Mouse (Mus musculus) hindbrain, embryonic 14.5 days (tissue): ENCODE data around the gene U2af2. TPM values are rescaled to one million over a fixed set of nuclear protein-coding genes. Genes with fewer than 3 reads are reported as not detected.
A peak's percentile ranks its signal among the peaks of the same experiment; 100 is the strongest.
"Not testable (repeated sequence)": the region's sequence is repeated elsewhere in the genome, so short reads cannot be mapped to it uniquely, and the experiment has no call there.

ENCODE experiments used
- ATAC-seq: fragments of 200-750 bp; cut with Nextera tagmentation; 2 replicates; pipeline ENCODE4 v1.8.0; 2017; ENCODE audit warnings: moderate number of reproducible peaks, mild to moderate bottlenecking, moderate TSS enrichment, moderate library complexity; ENCODE audit not compliant: low FRiP score
- DNase-seq: peaks from one replicate; pipeline ENCODE4 v3.0.0-alpha.2; 2015; ENCODE audit warnings: low spot score
- H3K27ac ChIP-seq: fragments of 300-500 bp; sonication (generic); 2 replicates; pipeline ENCODE4 v1.5.1; 2014; ENCODE audit warnings: mild to moderate bottlenecking, moderate library complexity
- H3K27me3 ChIP-seq: fragments of 300-500 bp; sonication (generic); 2 replicates; pipeline ENCODE4 v1.6.1; 2014; ENCODE audit warnings: mild to moderate bottlenecking, low read length, mixed read lengths; ENCODE audit not compliant: control insufficient read depth, insufficient read depth
- H3K36me3 ChIP-seq: fragments of 300-500 bp; sonication (generic); replicated peaks from 2 replicates; pipeline ENCODE4 v1.6.1; 2014; ENCODE audit not compliant: control insufficient read depth, insufficient read depth
- H3K4me1 ChIP-seq: fragments of 300-500 bp; sonication (generic); replicated peaks from 2 replicates; pipeline ENCODE4 v1.6.1; 2014; ENCODE audit warnings: antibody characterized with exemption, low read length, mixed read lengths; ENCODE audit not compliant: control insufficient read depth, insufficient read depth
- H3K4me2 ChIP-seq: fragments of 300-500 bp; sonication (generic); replicated peaks from 2 replicates; pipeline ENCODE4 v1.6.1; 2014; ENCODE audit warnings: mild to moderate bottlenecking, moderate library complexity
- H3K4me3 ChIP-seq: fragments of 300-500 bp; sonication (generic); replicated peaks from 2 replicates; pipeline ENCODE4 v1.5.1; 2014; ENCODE audit warnings: mild to moderate bottlenecking, low read length
- H3K9ac ChIP-seq: fragments of 300-500 bp; sonication (generic); 2 replicates; pipeline ENCODE4 v1.6.1; 2014
- H3K9me3 ChIP-seq: fragments of 300-500 bp; sonication (generic); 2 replicates; pipeline ENCODE4 v1.6.1; 2016; ENCODE audit warnings: low read length; ENCODE audit not compliant: control insufficient read depth
- WGBS: fragments of 180-500 bp; shearing (Covaris S2); extraction: QIAGEN DNeasy Blood & Tissue Kit; methylation state at CpG from one replicate; pipeline ENCODE4 v1.1.7; 2014; 5-methylcytosine and 5-hydroxymethylcytosine counted together
- polyA plus RNA-seq: library from polyadenylated mRNA; unstranded; fragments of >200 nt; fragmentation: Nextera tagmentation; extraction: Ambion mirVana; gene quantifications from 2 replicates; pipeline ENCODE4 v1.2.1, GENCODE M21; 2014

U2af2 gene
- polyA plus RNA-seq, 1 experiment from 2014 or later: 96.6 TPM

GRCm38 (mm10) chr7:5059421-5059820, 2.5 kb upstream of the U2af2 start:
- Histone ChIP-seq H3K27me3 (peaks cover 28% of the 10 kb centered on the region), H3K4me2 (peak overlapping the region; percentile 86; the same call in 1 of the 2 replicates), H3K36me3 (no peaks in the 10 kb centered on the region), H3K9ac (0 out of 2 replicates have a peak overlapping the region, but pooled peaks have one; percentile 87), H3K9me3 (no peaks in the 10 kb centered on the region), H3K27ac (peak overlapping the region; percentile 99), H3K4me1 (peaks cover 48% of the 10 kb centered on the region), H3K4me3 (0 out of 2 replicates have a peak overlapping the region, but pooled peaks have one; percentile 77)
- WGBS: 89% methylated on average over 12 of the region's 12 CpGs
- ATAC-seq (no peak), DNase-seq (no peak)

GRCm38 (mm10) chr7:5060239-5060731, 1.7 kb upstream of the U2af2 start:
- peaks cover 19% of the 10 kb centered on the region for H3K27me3 ChIP-seq
- H3K4me3 ChIP-seq: peak overlapping the region; percentile 77
- peak overlapping the region; percentile 86 for H3K4me2 ChIP-seq
- no peaks in the 10 kb centered on the region for H3K36me3 ChIP-seq
- no peaks in the 10 kb centered on the region for H3K9me3 ChIP-seq
- no peak for ATAC-seq
- peak; percentile 71 for DNase-seq
- H3K4me1 ChIP-seq: peaks cover 46% of the 10 kb centered on the region
- peak overlapping the region; percentile 87 for H3K9ac ChIP-seq
- H3K27ac ChIP-seq: peak overlapping the region; percentile 99
- 2% methylated on average over 27 of the region's 27 CpGs for WGBS

GRCm38 (mm10) chr7:5060944-5061773, 784 bp upstream of the U2af2 start:
- under 1% methylated on average over 60 of the region's 60 CpGs for WGBS
- Histone ChIP-seq H3K9me3 (no peaks in the 10 kb centered on the region), H3K4me2 (peak overlapping the region; percentile 86), H3K27me3 (peaks cover 10% of the 10 kb centered on the region), H3K27ac (peak overlapping the region; percentile 99), H3K36me3 (no peaks in the 10 kb centered on the region), H3K4me3 (peak overlapping the region; percentile 77), H3K4me1 (peaks cover 41% of the 10 kb centered on the region), H3K9ac (peak overlapping the region; percentile 87)
- DNase-seq: peak; percentile 99
- ATAC-seq: peak; percentile 90

- WGBS: under 1% methylated on average over 51 of the region's 51 CpGs
- Histone ChIP-seq H3K4me2 (peak overlapping the region; percentile 86), H3K4me1 (peaks cover 36% of the 10 kb centered on the region), H3K9ac (peak overlapping the region; percentile 87), H3K36me3 (peaks cover 13% of the 10 kb centered on the region), H3K4me3 (peak overlapping the region; percentile 77), H3K27me3 (peaks cover 9% of the 10 kb centered on the region), H3K9me3 (no peaks in the 10 kb centered on the region), H3K27ac (peak overlapping the region; percentile 99)
- ATAC-seq (peak; percentile 47), DNase-seq (peak; percentile 88)
Observed at GRCm38 (mm10) chr7:5062360-5063001, 538 bp downstream of the U2af2 start.

- Histone ChIP-seq H3K36me3 (peaks cover 37% of the 10 kb centered on the region), H3K27ac (no peak overlapping the region), H3K9ac (no peak overlapping the region), H3K4me1 (peaks cover 23% of the 10 kb centered on the region), H3K4me3 (no peak overlapping the region), H3K27me3 (no peaks in the 10 kb centered on the region), H3K4me2 (no peak overlapping the region), H3K9me3 (no peaks in the 10 kb centered on the region)
- 95% methylated on average over 6 of the region's 6 CpGs for WGBS
- DNase-seq: no peak
- no peak for ATAC-seq
Observed at GRCm38 (mm10) chr7:5064886-5065285, 2.9 kb downstream of the U2af2 start.

GRCm38 (mm10) chr7:5073586-5073985, 11.6 kb downstream of the U2af2 start:
- Histone ChIP-seq H3K36me3 (peaks cover 99% of the 10 kb centered on the region), H3K4me1 (no peaks in the 10 kb centered on the region), H3K27me3 (no peaks in the 10 kb centered on the region), H3K4me3 (no peak overlapping the region), H3K9ac (no peak overlapping the region), H3K27ac (no peak overlapping the region), H3K9me3 (no peaks in the 10 kb centered on the region), H3K4me2 (no peak overlapping the region)
- 88% methylated on average over 1 of the region's 1 CpGs for WGBS
- DNase-seq (no peak), ATAC-seq (no peak)

- ATAC-seq (no peak), DNase-seq (no peak)
- Histone ChIP-seq H3K27me3 (no peaks in the 10 kb centered on the region), H3K9ac (no peak overlapping the region), H3K36me3 (peaks cover 92% of the 10 kb centered on the region), H3K4me1 (no peaks in the 10 kb centered on the region), H3K4me2 (no peak overlapping the region), H3K9me3 (no peaks in the 10 kb centered on the region), H3K4me3 (no peak overlapping the region), H3K27ac (no peak overlapping the region)
- WGBS: 97% methylated on average over 5 of the region's 5 CpGs
Observed at GRCm38 (mm10) chr7:5074984-5075383, 13.0 kb downstream of the U2af2 start.

- H3K4me2 ChIP-seq: no peak overlapping the region
- H3K9ac ChIP-seq: no peak overlapping the region
- H3K4me1 ChIP-seq: peaks cover 13% of the 10 kb centered on the region
- DNase-seq (no peak), ATAC-seq (no peak)
- H3K36me3 ChIP-seq: peaks cover 73% of the 10 kb centered on the region
- H3K9me3 ChIP-seq: no peaks in the 10 kb centered on the region
- no peak overlapping the region for H3K4me3 ChIP-seq
- 88% methylated on average over 2 of the region's 2 CpGs for WGBS
- H3K27me3 ChIP-seq: no peaks in the 10 kb centered on the region
- H3K27ac ChIP-seq: no peak overlapping the region
Observed at GRCm38 (mm10) chr7:5076931-5077330, 15.0 kb downstream of the U2af2 start.

- Histone ChIP-seq H3K4me2 (peak overlapping the region; percentile 96), H3K4me1 (peaks cover 15% of the 10 kb centered on the region), H3K36me3 (peaks cover 60% of the 10 kb centered on the region), H3K4me3 (peak overlapping the region; percentile 99), H3K27ac (peak overlapping the region; percentile 74), H3K9ac (peak overlapping the region; percentile 99)
- WGBS: 66% methylated on average over 10 of the region's 13 CpGs
- H3K27me3 ChIP-seq, H3K9me3 ChIP-seq, DNase-seq: not testable (repeated sequence)
- peak; percentile 22 for ATAC-seq
Observed at GRCm38 (mm10) chr7:5079365-5080009, 17.5 kb downstream of the U2af2 start.
